Mouse (Mus musculus) myocyte (in vitro differentiated cells): ENCODE results near the gene Gm49358. TPM values are rescaled to one million over a fixed set of nuclear protein-coding genes. Genes with fewer than 3 reads are reported as not detected.

Source experiments
- H3K27me3 ChIP-seq: one replicate; pipeline ENCODE4 v1.6.1; 2011; ENCODE audit not compliant: control insufficient read depth, insufficient read depth, insufficient read length
- H3K36me3 ChIP-seq: one replicate; pipeline ENCODE4 v1.6.1; 2011; ENCODE audit not compliant: control insufficient read depth, insufficient read depth
- H3K4me2 ChIP-seq: one replicate; pipeline ENCODE4 v1.6.1; 2011; ENCODE audit warnings: low read depth, control low read depth
- H3K4me3 ChIP-seq: one replicate; pipeline ENCODE4 v1.5.1; 2011; ENCODE audit warnings: mild to moderate bottlenecking, control low read depth, moderate library complexity
- H3K79me2 ChIP-seq: one replicate; pipeline ENCODE4 v1.6.1; 2011; ENCODE audit not compliant: control insufficient read depth, insufficient read depth
- H3ac ChIP-seq: one replicate; pipeline ENCODE4 v1.6.1; 2011; ENCODE audit not compliant: control insufficient read depth, insufficient read length
- CEBPB ChIP-seq: IDR thresholded peaks from 2 replicates; pipeline ENCODE4 v1.6.1; 2011; ENCODE audit warnings: mild to moderate bottlenecking, moderate library complexity; ENCODE audit not compliant: poor library complexity, insufficient read depth, severe bottlenecking
- E2F4 ChIP-seq: IDR thresholded peaks from one replicate; pipeline ENCODE4 v1.6.1; 2011; ENCODE audit warnings: mild to moderate bottlenecking, control low read depth, moderate library complexity; ENCODE audit not compliant: insufficient read depth
- MAX ChIP-seq: IDR thresholded peaks from one replicate; pipeline ENCODE4 v1.6.1; 2011; ENCODE audit warnings: low read depth, mild to moderate bottlenecking, control low read depth
- MYOD1 ChIP-seq, 3 experiments: IDR thresholded peaks; one replicate each; pipeline ENCODE4 v1.6.1; 2011; ENCODE audit warnings: control low read depth in 2 of 3, low read depth in 2 of 3, mild to moderate bottlenecking in 2 of 3, moderate library complexity in 1 of 3; ENCODE audit not compliant: insufficient read length in 2 of 3, control insufficient read depth in 1 of 3
- MYOG ChIP-seq, 3 experiments: IDR thresholded peaks; one replicate each; pipeline ENCODE4 v1.6.1; 2011; ENCODE audit warnings: control low read depth in 2 of 3, low read depth in 2 of 3, mild to moderate bottlenecking in 2 of 3; ENCODE audit not compliant: insufficient read length in 2 of 3, control insufficient read depth in 1 of 3, insufficient read depth in 1 of 3
- POLR2A ChIP-seq: IDR thresholded peaks from one replicate; pipeline ENCODE4 v1.6.1; 2011; ENCODE audit warnings: low read depth, mild to moderate bottlenecking, control low read depth, moderate library complexity; ENCODE audit not compliant: insufficient read length
- POLR2AphosphoS2 ChIP-seq: IDR thresholded peaks from one replicate; pipeline ENCODE4 v1.6.1; 2011; ENCODE audit warnings: low read depth, control low read depth; ENCODE audit not compliant: insufficient read length
- REST ChIP-seq: IDR thresholded peaks from one replicate; pipeline ENCODE4 v1.6.1; 2011; ENCODE audit warnings: mild to moderate bottlenecking, control low read depth, moderate library complexity; ENCODE audit not compliant: insufficient read depth, insufficient read length
- SRF ChIP-seq: IDR thresholded peaks from one replicate; pipeline ENCODE4 v1.6.1; 2011; ENCODE audit warnings: low read depth; ENCODE audit not compliant: control insufficient read depth, insufficient read length
- TCF12 ChIP-seq: IDR thresholded peaks from one replicate; pipeline ENCODE4 v1.6.1; 2011; ENCODE audit warnings: mild to moderate bottlenecking, control low read depth; ENCODE audit not compliant: poor library complexity, insufficient read depth, severe bottlenecking
- TCF3 ChIP-seq: IDR thresholded peaks from one replicate; pipeline ENCODE4 v1.6.1; 2011; ENCODE audit warnings: low read depth, control low read depth; ENCODE audit not compliant: insufficient read length
- USF1 ChIP-seq: IDR thresholded peaks from one replicate; pipeline ENCODE4 v1.6.1; 2011; ENCODE audit warnings: low read depth, mild to moderate bottlenecking, control low read depth, moderate library complexity
- polyA plus RNA-seq: library from polyadenylated mRNA; unstranded; fragments of >200 nt; fragmentation: generic; extraction: Trizol; gene quantifications from one replicate; pipeline ENCODE4 v1.2.1, GENCODE M21; 2012; ENCODE audit warnings: missing spikeins

Gm49358 gene
- polyA plus RNA-seq, 1 experiment = not detected

DNA sequence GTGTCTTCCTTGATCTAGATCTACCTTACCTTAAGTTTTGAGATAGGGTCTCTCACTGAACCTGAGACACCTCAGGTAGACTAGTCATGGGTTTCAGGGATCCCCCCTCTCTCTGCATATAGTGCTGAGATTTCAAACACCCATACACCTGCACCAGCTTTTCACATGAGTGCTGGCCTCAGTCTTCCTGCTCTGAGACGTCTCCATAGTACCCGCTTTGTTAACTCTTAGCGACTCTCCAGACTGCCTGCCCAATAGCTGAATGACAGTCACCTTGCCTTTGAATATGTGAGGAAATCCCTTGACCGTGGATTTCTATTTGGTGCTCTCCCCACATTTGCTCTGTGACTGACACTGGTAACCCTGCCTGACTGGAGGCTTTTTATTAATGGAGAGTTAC is 30.4 kb downstream of the Gm49358 start:
- no peak overlapping the region for H3K4me3 ChIP-seq
- no peak for TF ChIP-seq SRF
- no peak for TF ChIP-seq MYOG (IDR thresholded peaks at IDR 0.05; ENCODE audit: control insufficient read depth in 1 of 3, insufficient read depth in 1 of 3, insufficient read length in 2 of 3, low read depth in 2 of 3)
- TF ChIP-seq POLR2AphosphoS2 = no peak
- TF ChIP-seq REST = no peak
- no peak for TF ChIP-seq MYOD1 (IDR thresholded peaks at IDR 0.05; ENCODE audit: control insufficient read depth in 1 of 3, insufficient read length in 2 of 3, low read depth in 2 of 3)
- TF ChIP-seq MAX = no peak
- no peak for TF ChIP-seq CEBPB
- no peak for TF ChIP-seq TCF12
- no peak for TF ChIP-seq POLR2A
- no peak for TF ChIP-seq USF1
- TF ChIP-seq E2F4 = no peak
- no peak for TF ChIP-seq TCF3
- H3ac ChIP-seq = no peak overlapping the region
- H3K79me2 ChIP-seq = peaks cover 64% of the 10 kb centered on the region
- H3K36me3 ChIP-seq = no peaks in the 10 kb centered on the region
- no peak overlapping the region for H3K4me2 ChIP-seq
- H3K27me3 ChIP-seq = no peaks in the 10 kb centered on the region

DNA sequence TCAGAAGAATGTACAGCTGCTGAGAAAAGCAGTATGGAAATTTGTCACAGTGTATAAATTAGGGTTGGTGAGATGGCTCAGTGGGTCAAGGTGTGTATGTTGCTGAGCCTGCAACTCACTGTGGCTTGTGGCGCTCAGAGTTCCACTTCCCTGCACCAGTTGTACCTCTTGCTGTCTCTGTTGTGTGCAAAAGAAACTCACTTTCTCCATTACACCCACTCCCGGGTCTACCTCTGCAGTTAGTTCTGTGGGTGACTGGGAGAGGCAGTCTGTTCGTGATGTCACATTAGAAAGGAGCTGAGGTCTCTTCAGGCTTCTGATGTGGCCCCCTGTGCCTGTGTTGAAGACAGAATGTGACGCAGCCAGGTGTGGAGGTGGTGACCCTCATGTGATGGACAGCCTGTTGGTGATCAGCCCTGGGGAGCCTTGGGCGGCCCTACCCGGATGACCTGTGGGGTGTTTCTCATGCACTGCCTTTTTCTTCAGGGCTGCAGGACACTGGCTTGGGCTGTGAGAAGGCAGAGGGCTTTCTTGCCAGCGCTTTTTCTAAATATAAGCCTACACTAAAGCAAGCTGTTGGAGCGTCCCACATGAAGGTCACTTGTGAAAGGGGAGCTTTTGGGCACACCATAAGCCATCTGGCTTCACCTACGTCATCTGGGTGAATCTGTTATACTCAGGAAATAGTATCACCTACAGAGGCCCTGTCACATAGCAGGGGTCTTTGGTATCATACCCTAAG is 31.2 kb downstream of the Gm49358 start:
- Histone ChIP-seq H3K4me3 (no peak overlapping the region), H3K4me2 (no peak overlapping the region)

DNA sequence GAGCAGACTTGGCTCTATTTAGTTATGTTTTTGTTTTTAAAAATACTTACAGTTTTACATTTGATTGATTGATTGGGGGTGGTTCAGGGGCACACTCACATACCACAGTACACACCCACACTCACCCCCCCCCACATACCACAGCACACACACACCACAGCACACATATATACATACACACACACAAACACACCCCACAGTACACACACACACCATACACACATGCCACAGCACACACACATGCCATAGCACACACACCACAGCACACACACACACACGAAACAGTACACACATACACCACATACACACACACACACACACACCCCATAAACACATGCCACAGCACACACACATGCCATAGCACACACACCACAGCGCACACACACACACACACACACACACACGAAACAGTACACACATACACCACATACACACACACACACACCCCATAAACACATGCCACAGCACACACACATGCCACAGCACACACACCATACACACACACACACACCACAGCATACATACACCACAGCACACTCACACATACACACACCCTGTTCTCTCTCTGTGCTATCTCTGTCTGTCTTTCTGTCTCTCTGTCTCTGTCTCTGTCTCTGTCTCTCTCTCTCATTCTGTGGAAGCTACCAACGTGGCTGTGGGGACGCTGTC is 32.4 kb downstream of the Gm49358 start:
- no peak overlapping the region for H3ac ChIP-seq
- H3K4me3 ChIP-seq = no peak overlapping the region
- no peaks in the 10 kb centered on the region for H3K27me3 ChIP-seq
- no peaks in the 10 kb centered on the region for H3K36me3 ChIP-seq
- TF ChIP-seq CEBPB (no peak), E2F4 (no peak), MYOD1 (IDR thresholded peaks at IDR 0.05; ENCODE audit: control insufficient read depth in 1 of 3, insufficient read length in 2 of 3, low read depth in 2 of 3) (no peak), TCF12 (no peak), SRF (no peak), POLR2A (no peak), REST (no peak)
- peaks cover 46% of the 10 kb centered on the region for H3K79me2 ChIP-seq
- no peak overlapping the region for H3K4me2 ChIP-seq

More for the DNA sequence above, 31.2 kb downstream of the Gm49358 start:
- H3K79me2 ChIP-seq = peaks cover 57% of the 10 kb centered on the region
- TF ChIP-seq E2F4 = no peak
- no peak for TF ChIP-seq CEBPB
- no peak for TF ChIP-seq POLR2A
- no peak for TF ChIP-seq MAX
- no peak for TF ChIP-seq REST
- no peak for TF ChIP-seq POLR2AphosphoS2
- TF ChIP-seq TCF12 = no peak
- no peak for TF ChIP-seq TCF3
- TF ChIP-seq USF1 = no peak
- no peak for TF ChIP-seq MYOD1 (IDR thresholded peaks at IDR 0.05; ENCODE audit: control insufficient read depth in 1 of 3, insufficient read length in 2 of 3, low read depth in 2 of 3)
- TF ChIP-seq SRF = no peak
- TF ChIP-seq MYOG (IDR thresholded peaks at IDR 0.05; ENCODE audit: control insufficient read depth in 1 of 3, insufficient read depth in 1 of 3, insufficient read length in 2 of 3, low read depth in 2 of 3) = no peak
- H3ac ChIP-seq = no peak overlapping the region
- H3K27me3 ChIP-seq = no peaks in the 10 kb centered on the region
- H3K36me3 ChIP-seq = no peaks in the 10 kb centered on the region

DNA sequence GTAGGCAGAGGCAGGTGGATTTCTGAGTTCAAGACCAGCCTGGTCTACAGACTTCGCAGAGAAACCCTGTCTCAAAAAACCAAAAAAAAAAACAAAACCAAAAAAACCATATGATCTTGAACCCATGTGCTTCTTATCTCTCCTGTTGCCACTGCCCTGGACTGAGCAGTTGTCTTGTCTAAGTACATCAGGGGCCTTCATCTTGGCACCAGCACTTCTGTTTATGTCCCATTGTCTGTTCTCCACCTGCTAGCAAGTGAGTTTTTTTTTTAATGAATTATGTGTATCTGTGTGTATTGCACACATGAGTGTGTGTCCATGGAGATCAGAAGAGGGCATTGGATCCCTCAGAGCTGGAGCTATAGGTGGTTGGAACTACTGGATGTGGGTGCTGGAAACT is 43.6 kb downstream of the Gm49358 start:
- TF ChIP-seq MYOG (IDR thresholded peaks at IDR 0.05; ENCODE audit: control insufficient read depth in 1 of 3, insufficient read depth in 1 of 3, insufficient read length in 2 of 3, low read depth in 2 of 3) (no peak), MAX (no peak), CEBPB (no peak), SRF (no peak), REST (no peak), TCF12 (no peak), MYOD1 (IDR thresholded peaks at IDR 0.05; ENCODE audit: control insufficient read depth in 1 of 3, insufficient read length in 2 of 3, low read depth in 2 of 3) (no peak), TCF3 (no peak), POLR2A (no peak), POLR2AphosphoS2 (no peak), E2F4 (no peak), USF1 (no peak)
- Histone ChIP-seq H3K36me3 (peaks cover 5% of the 10 kb centered on the region), H3K4me2 (no peak overlapping the region), H3K27me3 (no peaks in the 10 kb centered on the region), H3ac (no peak overlapping the region), H3K4me3 (no peak overlapping the region), H3K79me2 (peaks cover 6% of the 10 kb centered on the region)
